Mouse (Mus musculus) forebrain, embryonic 13.5 days (tissue): ENCODE results near the gene Pkn1. TPM values are rescaled to one million over a fixed set of nuclear protein-coding genes. Genes with fewer than 3 reads are reported as not detected.

Source experiments
- ATAC-seq: fragments of 200-750 bp; cut with Nextera tagmentation; 2 replicates; pipeline ENCODE4 v1.8.0; 2017
- H3K27ac ChIP-seq: fragments of 300-500 bp; sonication (generic); 2 replicates; pipeline ENCODE4 v1.5.1; 2015; ENCODE audit warnings: inconsistent platforms, mild to moderate bottlenecking, moderate library complexity
- H3K27me3 ChIP-seq: fragments of 300-500 bp; sonication (generic); 2 replicates; pipeline ENCODE4 v1.6.1; 2015; ENCODE audit warnings: mild to moderate bottlenecking, inconsistent platforms
- H3K36me3 ChIP-seq: fragments of 300-500 bp; sonication (generic); 2 replicates; pipeline ENCODE4 v1.6.1; 2015; ENCODE audit warnings: mild to moderate bottlenecking, inconsistent platforms; ENCODE audit not compliant: poor library complexity, severe bottlenecking
- H3K4me1 ChIP-seq: fragments of 300-500 bp; sonication (generic); 2 replicates; pipeline ENCODE4 v1.6.1; 2015; ENCODE audit warnings: inconsistent platforms
- H3K4me2 ChIP-seq: fragments of 300-500 bp; sonication (generic); 2 replicates; pipeline ENCODE4 v1.6.1; 2015; ENCODE audit warnings: inconsistent platforms, mild to moderate bottlenecking, moderate library complexity
- H3K4me3 ChIP-seq: fragments of 300-500 bp; sonication (generic); 2 replicates; pipeline ENCODE4 v1.5.1; 2015; ENCODE audit warnings: mild to moderate bottlenecking, inconsistent platforms
- H3K9ac ChIP-seq: fragments of 300-500 bp; sonication (generic); 2 replicates; pipeline ENCODE4 v1.6.1; 2015; ENCODE audit warnings: mild to moderate bottlenecking, inconsistent platforms
- H3K9me3 ChIP-seq: fragments of 300-500 bp; sonication (generic); replicated peaks from 2 replicates; pipeline ENCODE4 v1.6.1; 2016; ENCODE audit warnings: inconsistent platforms
- WGBS: fragments of 180-500 bp; shearing (Covaris S2); methylation state at CpG from one replicate; pipeline ENCODE4 v1.1.7; 2015; 5-methylcytosine and 5-hydroxymethylcytosine counted together
- polyA plus RNA-seq: library from polyadenylated mRNA; unstranded; fragments of >200 nt; fragmentation: Nextera tagmentation; extraction: Ambion mirVana; gene quantifications from 2 replicates; pipeline ENCODE4 v1.2.1, GENCODE M21; 2015

Pkn1 gene
- 25.6 and 26.7 TPM in 2 replicates for polyA plus RNA-seq

DNA sequence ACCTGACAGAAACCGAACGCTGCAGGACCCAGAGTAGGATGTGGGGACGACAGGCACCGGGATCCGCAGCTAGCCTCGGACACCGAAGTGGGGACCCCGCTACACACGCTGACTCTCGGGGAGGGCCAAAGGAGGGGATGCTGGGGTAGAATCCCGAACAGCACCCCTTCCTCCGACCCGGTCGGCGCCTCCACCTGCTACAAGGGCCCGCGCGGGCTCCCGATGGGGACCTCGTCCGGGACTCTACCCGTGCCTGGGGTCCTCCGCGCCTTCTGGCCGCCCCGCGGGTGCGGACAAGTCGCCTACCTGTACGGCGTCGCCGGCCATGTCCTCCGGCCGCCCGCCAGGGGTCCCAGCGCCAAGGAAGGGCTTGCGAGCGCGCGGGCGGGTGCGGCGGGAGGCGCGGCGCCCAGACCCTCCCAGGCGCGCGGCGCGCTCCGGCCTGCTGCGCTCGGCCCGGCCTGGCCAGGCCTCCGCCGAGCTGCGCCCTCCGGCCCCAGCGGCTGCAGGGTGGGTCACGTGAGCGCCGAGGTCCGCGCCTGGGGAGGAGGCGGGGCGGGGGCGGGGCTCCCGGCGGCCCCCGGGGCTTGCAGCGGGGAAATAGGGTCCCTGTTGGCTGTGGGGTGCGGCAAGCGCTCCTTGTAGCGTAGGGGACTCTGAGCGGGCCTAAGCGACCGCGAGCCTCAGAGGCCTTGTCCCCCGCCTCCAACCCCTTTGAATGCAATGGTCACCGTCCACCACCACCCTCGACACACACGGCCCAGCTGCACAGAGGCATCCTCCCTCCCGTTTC is at the start of gene Pkn1:
TSS of gene Pkn1 (minus strand) at position 519 of the 793 bp plus-strand sequence.
- Histone ChIP-seq H3K9ac (peak within 1 kb of the TSS; percentile 96), H3K27me3 (no peaks in the 10 kb centered on the region), H3K4me2 (peak within 1 kb of the TSS; percentile 97), H3K4me3 (peak within 1 kb of the TSS; percentile 91), H3K4me1 (peaks cover 22% of the 10 kb centered on the region), H3K9me3 (no peaks in the 10 kb centered on the region), H3K36me3 (no peaks in the 10 kb centered on the region), H3K27ac (peak within 1 kb of the TSS; percentile 69)
- peak; percentile 87 for ATAC-seq
- under 1% methylated on average over 52 of the region's 85 CpGs for WGBS

DNA sequence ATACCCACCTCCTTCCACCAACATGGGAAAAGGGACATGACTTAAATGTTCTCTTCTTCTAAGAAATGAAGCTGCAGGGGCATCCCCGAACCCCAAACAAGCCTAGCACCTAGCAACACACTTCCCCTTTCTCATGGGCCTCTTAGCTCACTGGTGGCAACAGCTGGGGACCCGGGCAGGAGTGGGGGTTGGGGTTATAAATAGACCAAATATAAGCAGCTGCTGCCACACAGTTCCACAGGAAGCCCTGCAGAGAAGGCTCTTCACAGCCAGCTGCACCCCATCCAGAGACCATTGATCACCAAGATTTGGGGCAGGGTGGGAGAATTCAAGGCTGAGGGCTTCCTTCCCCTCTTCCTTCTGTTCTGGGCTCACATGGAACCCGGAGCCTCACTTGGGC is 49.7 kb upstream of the Pkn1 start:
- H3K9me3 ChIP-seq, result no peaks in the 10 kb centered on the region
- H3K4me3 ChIP-seq, result no peak overlapping the region
- peaks cover 7% of the 10 kb centered on the region; the same call in 1 of the 2 replicates for H3K4me1 ChIP-seq
- no peaks in the 10 kb centered on the region for H3K36me3 ChIP-seq
- no peak overlapping the region for H3K4me2 ChIP-seq
- H3K27me3 ChIP-seq, result peaks cover 35% of the 10 kb centered on the region
- ATAC-seq, result no peak
- WGBS, result 56% methylated on average over 3 of the region's 3 CpGs
- H3K27ac ChIP-seq, result no peak overlapping the region
- no peak overlapping the region for H3K9ac ChIP-seq

DNA sequence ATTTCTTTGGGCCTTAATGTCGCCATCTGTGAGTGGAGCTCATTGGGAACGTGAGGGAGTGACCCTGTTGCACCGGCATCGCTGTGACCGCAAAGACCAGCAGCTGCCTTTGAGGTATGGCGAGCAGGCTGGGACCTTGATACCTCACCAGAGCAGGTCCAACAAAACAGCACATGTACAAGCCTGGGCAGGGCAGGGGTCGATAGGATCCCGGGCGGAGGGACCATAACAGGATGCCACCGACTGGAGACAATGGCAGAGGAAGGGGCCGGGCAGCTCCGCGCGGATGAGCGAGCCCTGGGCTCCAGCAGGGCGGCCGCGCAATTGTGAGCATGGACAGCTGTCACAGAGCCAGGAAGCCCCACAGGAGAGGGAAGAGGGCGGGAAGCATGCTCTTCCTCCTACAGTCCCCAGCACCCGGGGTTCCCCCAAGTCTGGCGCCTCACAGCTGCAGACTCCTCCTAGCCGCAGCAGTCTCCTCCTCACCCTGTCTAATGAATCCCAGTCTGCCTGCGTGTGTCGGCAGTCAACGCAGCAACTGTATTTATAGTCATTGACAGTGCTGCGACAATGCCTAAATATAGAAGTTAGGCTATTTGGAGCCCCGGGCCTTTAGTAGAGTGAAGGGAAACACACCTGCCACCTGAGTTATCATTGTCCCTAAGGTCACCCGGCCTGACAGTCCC is 48.8 kb upstream of the Pkn1 start:
- H3K9ac ChIP-seq, result peak overlapping the region; percentile 51
- 3% methylated on average over 28 of the region's 28 CpGs for WGBS
- ATAC-seq, result peak; percentile 82
- peaks cover 7% of the 10 kb centered on the region; the same call in 1 of the 2 replicates for H3K4me1 ChIP-seq
- peak overlapping the region; percentile 59 for H3K4me2 ChIP-seq
- H3K27me3 ChIP-seq, result peaks cover 35% of the 10 kb centered on the region
- no peak overlapping the region for H3K27ac ChIP-seq
- H3K36me3 ChIP-seq, result no peaks in the 10 kb centered on the region
- peak overlapping the region; percentile 36 for H3K4me3 ChIP-seq
- no peaks in the 10 kb centered on the region for H3K9me3 ChIP-seq

DNA sequence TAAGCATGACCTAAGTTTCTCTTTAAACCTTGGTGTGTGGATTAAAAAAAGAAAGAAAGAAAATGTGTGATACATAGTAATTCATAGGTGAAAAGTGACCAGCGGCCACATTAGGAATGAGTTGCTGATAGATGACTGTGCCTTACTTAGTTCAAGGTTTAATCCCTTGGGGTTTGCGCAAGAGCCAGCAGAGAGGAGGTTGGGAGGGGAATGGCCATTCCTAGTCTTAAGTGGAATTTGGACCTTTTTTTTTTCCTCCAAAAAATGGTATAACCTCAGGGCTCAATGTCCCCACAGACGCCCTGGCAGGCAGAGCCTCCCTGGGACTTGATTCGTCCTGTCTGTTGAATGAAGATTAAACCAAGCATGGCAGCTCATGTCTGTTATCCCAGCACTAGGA is 45.1 kb upstream of the Pkn1 start:
- Histone ChIP-seq H3K4me2 (no peak overlapping the region), H3K9ac (no peak overlapping the region), H3K27me3 (peaks cover 66% of the 10 kb centered on the region), H3K9me3 (no peaks in the 10 kb centered on the region), H3K36me3 (no peaks in the 10 kb centered on the region), H3K4me3 (no peak overlapping the region), H3K27ac (no peak overlapping the region), H3K4me1 (peaks cover 19% of the 10 kb centered on the region)
- WGBS, result 77% methylated on average over 4 of the region's 4 CpGs
- ATAC-seq, result no peak

GRCm38 (mm10) chr8:83742968-83743367 is 44.0 kb upstream of the Pkn1 start:
- no peak overlapping the region for H3K27ac ChIP-seq
- WGBS, result 94% methylated on average over 6 of the region's 6 CpGs
- no peak overlapping the region for H3K4me2 ChIP-seq
- H3K4me3 ChIP-seq, result no peak overlapping the region
- no peaks in the 10 kb centered on the region for H3K9me3 ChIP-seq
- no peaks in the 10 kb centered on the region for H3K36me3 ChIP-seq
- H3K4me1 ChIP-seq, result peaks cover 13% of the 10 kb centered on the region
- H3K27me3 ChIP-seq, result peaks cover 55% of the 10 kb centered on the region
- no peak overlapping the region for H3K9ac ChIP-seq
- ATAC-seq, result no peak

DNA sequence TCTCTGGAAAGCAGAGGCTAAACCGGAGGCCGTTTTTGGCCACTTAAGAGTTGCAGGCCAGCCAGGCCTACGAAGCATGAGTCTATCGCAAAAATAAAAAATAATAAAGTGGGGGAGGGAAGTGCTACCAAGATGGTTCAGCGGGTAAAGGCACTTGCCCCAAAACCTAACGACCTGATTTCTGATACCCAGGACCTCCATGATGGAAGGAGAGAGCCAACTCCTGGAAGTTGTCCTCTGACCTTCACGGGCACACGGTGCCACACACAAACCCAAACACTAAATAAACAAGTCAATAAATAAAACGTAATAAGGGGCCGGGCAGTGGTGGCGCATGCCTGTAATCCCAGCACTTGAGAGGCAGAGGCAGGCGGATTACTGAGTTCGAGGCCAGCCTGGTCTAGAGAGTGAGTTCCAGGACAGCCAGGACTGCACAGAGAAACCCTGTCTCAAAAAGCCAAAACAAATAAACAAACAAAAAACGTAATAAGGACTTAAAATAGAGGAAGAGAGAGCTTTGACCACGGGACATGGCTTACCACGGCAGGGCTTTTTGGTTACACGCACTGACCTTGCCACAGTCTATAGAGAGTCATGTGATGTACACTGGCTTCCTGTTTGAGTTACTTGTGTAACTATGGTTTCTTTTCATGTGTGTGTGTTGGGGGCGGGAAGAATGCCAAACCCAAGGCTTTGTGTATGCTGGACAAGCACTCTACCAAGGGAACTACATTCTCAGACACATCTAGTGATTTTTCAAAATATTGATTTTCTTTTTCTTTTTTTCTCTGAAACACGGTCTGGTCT is 43.1 kb upstream of the Pkn1 start:
- H3K27ac ChIP-seq, result no peak overlapping the region
- no peak overlapping the region for H3K4me3 ChIP-seq
- H3K36me3 ChIP-seq, result no peaks in the 10 kb centered on the region
- peaks cover 46% of the 10 kb centered on the region for H3K27me3 ChIP-seq
- H3K9me3 ChIP-seq, result no peaks in the 10 kb centered on the region
- H3K9ac ChIP-seq, result peak overlapping the region; percentile 66; the same call in 1 of the 2 replicates
- peak overlapping the region; percentile 79; the same call in 1 of the 2 replicates for H3K4me2 ChIP-seq
- peaks cover 12% of the 10 kb centered on the region for H3K4me1 ChIP-seq
- ATAC-seq, result no peak
- WGBS, result 76% methylated on average over 19 of the region's 19 CpGs

DNA sequence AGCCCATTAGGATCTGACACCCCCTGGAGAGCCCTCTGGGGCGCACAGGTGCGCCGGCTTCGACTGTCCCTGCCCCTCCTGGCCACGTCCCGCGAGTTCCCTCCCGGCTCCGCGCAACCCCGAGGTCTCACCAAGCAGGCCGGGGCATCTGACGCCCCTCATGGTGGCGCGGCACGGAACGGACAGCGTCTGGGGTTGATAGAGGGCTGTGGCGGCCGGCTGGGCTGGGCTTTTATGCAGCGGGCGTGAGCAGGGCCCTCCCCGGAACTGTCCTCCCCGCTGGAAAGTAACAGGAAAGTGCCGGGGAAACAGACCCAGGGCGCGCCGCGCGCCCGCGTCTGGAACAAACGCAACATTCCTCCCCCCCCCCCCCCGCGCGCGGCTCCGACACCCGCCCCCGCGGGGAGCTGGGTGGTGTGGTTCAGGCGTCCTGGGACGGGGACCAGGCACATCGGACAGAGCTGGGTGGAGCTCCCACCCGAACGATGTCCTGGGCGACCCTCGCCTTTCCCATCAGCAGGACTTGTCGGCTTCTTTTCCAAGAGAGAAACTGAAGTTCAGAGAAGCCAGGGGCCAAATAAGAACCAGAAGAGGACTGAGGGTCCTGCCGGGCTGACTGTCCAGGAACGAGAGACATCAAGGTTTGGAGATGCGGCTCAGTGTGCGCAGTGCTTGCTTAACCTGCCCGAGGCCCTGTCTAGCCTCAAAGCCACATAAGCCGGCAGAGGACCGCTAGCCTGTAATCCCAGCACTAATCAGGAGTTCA is 42.2 kb upstream of the Pkn1 start, which contains the start of gene Adgre5:
TSS of gene Adgre5 (minus strand) at position 351 of the 766 bp plus-strand sequence.
- Histone ChIP-seq H3K4me1 (peaks cover 12% of the 10 kb centered on the region), H3K36me3 (no peaks in the 10 kb centered on the region), H3K9ac (peak within 1 kb of the TSS; percentile 66), H3K4me3 (peak within 1 kb of the TSS; percentile 44), H3K27me3 (peaks cover 39% of the 10 kb centered on the region), H3K27ac (no peak within 1 kb of the TSS), H3K9me3 (no peaks in the 10 kb centered on the region), H3K4me2 (peak within 1 kb of the TSS; percentile 79)
- under 1% methylated on average over 47 of the region's 56 CpGs for WGBS
- no peak for ATAC-seq

GRCm38 (mm10) chr8:83740586-83740975 is 41.6 kb upstream of the Pkn1 start:
- peaks cover 12% of the 10 kb centered on the region for H3K4me1 ChIP-seq
- no peaks in the 10 kb centered on the region for H3K36me3 ChIP-seq
- H3K9me3 ChIP-seq, result no peaks in the 10 kb centered on the region
- peaks cover 39% of the 10 kb centered on the region for H3K27me3 ChIP-seq
- H3K27ac ChIP-seq, result no peak overlapping the region
- peak overlapping the region; percentile 66; the same call in 1 of the 2 replicates for H3K9ac ChIP-seq
- 12% methylated on average over 3 of the region's 3 CpGs for WGBS
- peak overlapping the region; percentile 79 for H3K4me2 ChIP-seq
- no peak for ATAC-seq
- H3K4me3 ChIP-seq, result peak overlapping the region; percentile 44

DNA sequence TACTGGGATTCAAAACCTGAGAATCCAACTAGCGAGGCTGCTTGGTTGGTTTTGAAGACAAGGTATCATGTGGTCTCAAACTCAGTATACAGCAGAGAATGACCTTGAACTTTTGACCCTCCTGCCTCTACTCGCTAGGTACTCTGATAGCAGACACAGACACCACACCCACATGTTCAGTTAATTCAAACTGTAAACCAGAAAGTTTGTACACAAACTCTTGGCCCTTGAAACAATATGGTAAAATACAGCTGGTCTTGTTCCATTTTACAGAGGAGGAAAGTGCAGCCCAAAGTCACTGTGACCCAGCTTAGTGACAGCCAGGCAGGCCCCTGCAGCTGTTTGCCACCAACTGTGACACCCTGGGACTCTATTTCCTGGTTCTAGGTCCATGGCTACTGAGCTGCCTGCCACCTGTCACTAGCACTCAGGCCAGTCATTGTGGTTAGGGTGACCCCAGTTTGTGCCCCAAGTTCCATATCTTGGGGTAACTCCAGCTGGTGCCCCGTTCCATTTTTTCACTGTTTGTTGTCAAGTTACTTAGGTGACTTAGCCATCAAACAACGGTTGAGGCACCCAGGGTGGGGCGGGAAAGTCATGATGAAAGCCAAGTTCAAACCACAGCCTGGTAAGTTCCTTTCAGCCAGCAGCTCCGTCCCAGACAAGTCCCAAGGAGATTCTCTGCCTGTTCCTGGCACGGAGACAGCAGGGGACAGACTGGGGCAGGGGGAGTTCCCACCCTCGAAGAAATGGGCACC is 40.9 kb upstream of the Pkn1 start:
- Histone ChIP-seq H3K27me3 (peaks cover 39% of the 10 kb centered on the region), H3K9me3 (no peaks in the 10 kb centered on the region), H3K9ac (no peak overlapping the region), H3K4me2 (no peak overlapping the region), H3K36me3 (no peaks in the 10 kb centered on the region), H3K4me1 (peaks cover 12% of the 10 kb centered on the region), H3K27ac (no peak overlapping the region), H3K4me3 (no peak overlapping the region)
- WGBS, result 53% methylated on average over 8 of the region's 8 CpGs
- no peak for ATAC-seq

DNA sequence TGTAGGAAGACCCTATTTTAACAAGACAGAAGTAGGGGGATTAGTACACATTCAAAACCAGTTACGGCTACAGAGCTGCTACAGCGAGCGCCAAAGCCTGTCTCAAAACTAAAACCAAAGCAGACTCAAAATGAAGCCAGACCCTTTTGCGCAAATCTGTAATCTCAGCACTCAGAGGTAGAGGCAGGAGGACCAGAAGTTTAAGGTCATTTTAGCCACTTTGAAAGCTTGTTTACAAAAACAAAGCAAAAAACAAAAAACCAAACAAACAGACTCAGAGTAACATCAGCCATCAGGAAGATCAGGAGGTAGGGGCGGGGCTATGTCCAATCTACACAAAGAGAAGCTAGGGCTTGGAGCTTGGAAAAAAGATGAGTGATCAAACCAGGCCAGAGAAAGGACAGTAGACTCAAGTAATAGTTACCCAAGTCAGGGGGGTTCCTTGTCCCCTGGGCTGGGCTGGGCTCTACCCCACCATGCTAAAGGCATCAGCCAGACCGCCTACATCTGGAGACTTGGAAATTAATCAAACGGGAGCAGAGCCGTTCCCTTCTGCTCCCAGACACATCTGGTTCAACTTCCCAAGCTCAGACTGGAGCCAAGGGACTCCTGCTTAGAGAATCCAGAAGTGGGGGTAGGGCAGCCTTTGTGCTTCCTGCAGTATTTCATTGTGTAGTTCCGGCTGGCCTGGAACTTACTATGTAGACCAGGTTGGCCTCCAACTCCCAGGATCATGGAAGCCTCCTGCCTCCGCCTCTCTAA is 40.2 kb upstream of the Pkn1 start:
- no peak overlapping the region for H3K9ac ChIP-seq
- H3K4me3 ChIP-seq, result no peak overlapping the region
- H3K4me2 ChIP-seq, result no peak overlapping the region
- WGBS, result 79% methylated on average over 10 of the region's 10 CpGs
- peaks cover 36% of the 10 kb centered on the region for H3K27me3 ChIP-seq
- peaks cover 12% of the 10 kb centered on the region for H3K4me1 ChIP-seq
- ATAC-seq, result no peak
- H3K9me3 ChIP-seq, result no peaks in the 10 kb centered on the region
- no peaks in the 10 kb centered on the region for H3K36me3 ChIP-seq
- H3K27ac ChIP-seq, result no peak overlapping the region
